Mouse (Mus musculus) ovary, postnatal 36 days (tissue): ENCODE data around the gene Rtel1.

Experiments used
- DNase-seq: peaks from one replicate; pipeline ENCODE4 v3.0.0; 2022; ENCODE audit warnings: low spot score, mixed read lengths

Gene Rtel1

GRCm38 (mm10) chr2:181319248-181320102 lies at the start of gene Rtel1:
Gene Rtel1, plus strand, starts transcription at chr2:181319739.
- DNase-seq = peak; percentile 78

- no peak for DNase-seq
Measured at GRCm38 (mm10) chr2:181272092-181272491, 47.4 kb upstream of the Rtel1 start.

- DNase-seq = no peak
Measured at GRCm38 (mm10) chr2:181273829-181274228, 45.7 kb upstream of the Rtel1 start.

- DNase-seq = no peak
Measured at GRCm38 (mm10) chr2:181274639-181275038, 44.9 kb upstream of the Rtel1 start.

DNA sequence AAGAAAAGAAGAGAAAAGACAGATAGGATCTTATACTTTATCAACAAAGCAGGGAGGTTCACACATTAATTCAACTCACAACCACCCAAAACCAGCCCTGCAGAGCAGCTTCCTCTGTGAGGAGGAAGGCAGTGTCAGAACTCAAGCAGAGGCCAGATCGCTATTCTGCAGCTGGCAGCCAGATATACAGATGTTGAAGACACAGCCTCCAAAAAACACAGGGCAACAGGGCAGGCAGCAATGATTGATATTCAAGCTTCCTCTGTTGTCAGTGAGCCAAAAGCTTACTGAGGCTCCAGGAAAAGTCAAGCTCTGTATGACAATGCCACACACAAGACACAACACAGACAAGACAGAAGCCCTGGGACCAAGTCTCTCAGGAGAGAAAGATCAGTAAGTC lies 42.8 kb upstream of the Rtel1 start:
- no peak for DNase-seq

- DNase-seq = no peak
Measured at GRCm38 (mm10) chr2:181277866-181278265, 41.7 kb upstream of the Rtel1 start.

GRCm38 (mm10) chr2:181279968-181280367 lies 39.6 kb upstream of the Rtel1 start:
- no peak for DNase-seq

DNA sequence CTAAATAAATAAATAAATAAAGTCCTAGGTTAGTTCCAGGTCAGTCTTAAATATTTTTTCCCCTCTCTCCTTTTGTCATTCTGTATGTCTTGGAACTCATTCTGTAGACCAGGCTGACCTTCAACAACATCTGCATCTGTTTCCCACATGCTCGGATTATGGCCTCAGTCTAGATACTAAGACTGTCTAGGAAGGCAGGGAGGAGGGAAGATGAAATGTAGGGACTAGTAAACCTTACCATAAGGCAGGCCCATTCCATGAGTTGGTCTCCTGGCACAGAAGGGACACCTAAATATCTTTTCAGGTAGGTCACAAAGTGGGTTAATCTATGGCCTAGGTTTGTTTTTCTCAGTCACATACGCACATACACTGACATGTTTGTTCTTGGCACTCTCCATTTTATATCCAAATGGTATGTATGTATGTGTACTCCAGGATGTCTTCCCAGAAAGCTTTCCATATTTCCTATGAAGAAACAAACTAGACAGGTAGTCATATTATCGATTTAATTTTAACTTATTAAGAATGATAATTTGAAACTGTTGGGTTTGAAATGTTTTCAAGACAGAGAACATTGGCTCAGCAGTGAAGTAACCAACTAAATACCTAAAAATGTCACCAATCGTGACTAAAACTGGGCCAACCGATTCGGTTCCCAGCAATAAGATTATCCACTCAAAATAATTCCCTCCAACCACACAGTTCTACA lies 32.8 kb upstream of the Rtel1 start:
- no peak for DNase-seq

- DNase-seq = peak; percentile 85
Measured at GRCm38 (mm10) chr2:181287338-181287957, 32.1 kb upstream of the Rtel1 start.

DNA sequence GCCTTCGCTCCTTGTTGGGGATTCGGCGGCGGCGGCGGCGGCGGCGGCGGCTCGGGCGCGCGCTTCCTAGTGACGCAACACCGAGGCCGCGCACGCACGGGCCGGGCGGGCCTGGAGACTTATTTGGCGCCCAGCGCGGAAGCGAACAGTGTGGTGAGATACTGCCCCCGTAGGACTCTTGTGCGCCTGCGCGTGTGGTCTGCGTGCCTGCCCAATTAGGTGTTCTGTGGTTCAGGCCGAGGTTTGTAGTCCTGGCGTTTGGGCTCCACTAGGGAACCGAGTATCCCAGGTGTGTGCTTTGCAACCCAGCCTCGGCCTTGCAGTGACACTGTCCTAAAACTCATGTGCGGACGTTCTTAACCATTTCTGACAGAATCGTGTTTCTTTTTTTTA lies 31.6 kb upstream of the Rtel1 start, which contains the start of gene Gmeb2:
Gene Gmeb2, minus strand, starts transcription at position 78 of the 393 bp plus-strand sequence.
- DNase-seq = peak; percentile 92

DNA sequence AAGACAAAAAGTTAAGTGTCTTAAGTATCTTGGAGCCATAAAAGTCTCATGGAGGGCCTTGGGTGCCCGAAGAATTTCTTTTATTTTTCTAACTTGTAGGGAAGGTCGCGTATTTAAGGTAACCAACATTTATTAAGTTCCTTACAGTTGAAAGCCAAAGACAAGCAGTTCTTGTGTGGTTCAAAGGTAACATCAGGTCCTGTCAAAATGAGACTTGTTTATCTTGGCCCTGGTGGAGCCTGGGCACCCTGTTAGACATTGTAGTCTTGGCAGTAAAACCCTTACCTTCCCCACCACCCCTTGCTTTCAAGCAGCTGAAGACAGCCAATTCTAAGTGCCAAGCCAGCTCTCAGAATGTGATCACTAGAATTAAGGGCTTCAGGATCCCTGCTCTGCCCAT lies 30.8 kb upstream of the Rtel1 start:
- no peak for DNase-seq

- no peak for DNase-seq
Measured at GRCm38 (mm10) chr2:181290937-181291336, 28.6 kb upstream of the Rtel1 start.

- DNase-seq = peak; percentile 36
Measured at GRCm38 (mm10) chr2:181302041-181302440, 17.5 kb upstream of the Rtel1 start.

DNA sequence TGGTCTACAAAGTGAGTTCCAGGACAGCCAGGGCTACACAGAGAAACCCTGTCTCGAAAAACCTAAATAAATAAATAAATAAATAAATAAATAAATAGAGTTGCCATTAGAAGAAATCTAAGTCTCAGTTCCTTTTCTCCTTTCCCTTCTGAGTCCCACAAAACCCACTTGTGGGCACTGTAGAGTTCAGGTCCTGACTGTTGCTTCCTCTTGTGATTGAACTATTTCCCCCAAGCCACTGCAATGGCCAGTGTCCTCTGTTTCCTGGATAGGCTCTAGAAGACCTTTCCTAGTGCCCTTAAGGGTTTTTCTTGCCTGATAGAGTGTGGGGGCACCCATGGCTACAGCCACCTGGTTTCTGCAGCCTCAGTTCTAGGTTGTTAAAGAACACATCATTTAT lies 14.6 kb upstream of the Rtel1 start:
- DNase-seq = no peak

DNA sequence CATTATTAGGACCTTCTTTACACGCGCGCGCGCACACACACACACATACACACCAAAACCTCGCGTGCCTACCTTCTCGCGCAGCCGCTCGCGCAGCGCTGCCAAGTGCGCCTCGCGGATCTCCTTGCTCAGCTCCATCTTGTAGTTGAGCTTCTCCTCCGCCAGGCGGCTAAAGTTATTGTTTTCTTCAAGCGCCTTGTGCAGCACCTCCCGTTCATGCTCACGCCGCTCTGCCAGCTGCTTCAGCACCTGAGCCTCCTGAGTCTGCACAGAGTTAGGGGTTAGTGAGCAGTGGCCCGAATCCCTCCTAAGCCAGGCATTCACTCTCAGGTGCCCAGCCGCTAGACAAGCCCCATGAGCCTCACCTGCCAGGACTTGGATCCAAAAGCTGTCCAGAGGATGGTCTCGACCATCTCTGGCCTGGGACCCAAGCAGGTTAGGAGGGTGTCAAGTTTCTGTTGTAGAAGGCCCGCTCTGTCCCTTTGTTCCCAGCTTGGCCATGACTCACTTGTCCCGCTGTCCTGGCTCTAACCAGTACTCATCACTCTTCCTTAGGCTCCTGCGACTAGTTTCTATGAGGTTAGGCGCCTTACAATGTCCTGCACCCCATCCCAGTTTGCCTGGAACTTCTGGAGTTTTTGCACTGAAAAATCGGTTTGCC lies 12.3 kb upstream of the Rtel1 start:
- DNase-seq = peak; percentile 23

GRCm38 (mm10) chr2:181312435-181312834 lies 7.1 kb upstream of the Rtel1 start:
- DNase-seq = no peak

- no peak for DNase-seq
Measured at GRCm38 (mm10) chr2:181313006-181313343, 6.6 kb upstream of the Rtel1 start.

DNA sequence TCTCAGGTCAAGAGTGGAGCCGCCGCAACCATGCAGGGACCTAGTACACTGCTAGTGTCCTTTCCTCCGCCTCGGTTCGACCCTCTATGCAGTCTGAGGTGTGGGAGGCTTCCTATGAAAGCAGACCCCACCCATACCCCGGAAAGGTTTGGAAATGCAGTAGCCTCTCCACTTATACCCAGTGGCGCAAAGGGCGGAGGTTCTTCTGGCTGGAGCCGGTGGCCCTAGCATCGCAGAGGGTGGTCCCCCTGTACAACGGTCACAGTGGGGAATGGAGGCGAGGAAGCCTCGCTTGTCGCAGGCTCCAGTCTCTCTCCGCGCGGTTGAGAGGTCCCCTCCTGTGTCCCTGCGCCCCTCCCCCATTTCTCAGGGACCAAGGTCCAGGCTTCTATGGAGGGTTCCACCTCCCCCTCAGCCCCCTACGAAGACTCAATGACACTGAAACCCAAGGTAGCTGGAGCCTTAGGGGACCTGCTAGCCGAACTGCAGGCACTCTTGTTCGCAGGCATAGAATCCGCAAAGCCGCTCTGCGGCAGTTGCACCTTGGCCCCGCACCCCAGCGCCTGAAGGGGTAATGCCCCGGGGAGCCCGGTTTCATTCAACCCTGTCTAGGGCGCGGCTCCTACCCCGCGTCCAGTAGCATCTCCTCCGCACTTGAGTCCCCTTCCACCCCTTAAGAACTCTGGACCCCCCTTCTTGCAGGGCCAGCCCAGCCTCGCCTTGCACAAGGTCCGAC lies 6.0 kb upstream of the Rtel1 start:
- no peak for DNase-seq

DNA sequence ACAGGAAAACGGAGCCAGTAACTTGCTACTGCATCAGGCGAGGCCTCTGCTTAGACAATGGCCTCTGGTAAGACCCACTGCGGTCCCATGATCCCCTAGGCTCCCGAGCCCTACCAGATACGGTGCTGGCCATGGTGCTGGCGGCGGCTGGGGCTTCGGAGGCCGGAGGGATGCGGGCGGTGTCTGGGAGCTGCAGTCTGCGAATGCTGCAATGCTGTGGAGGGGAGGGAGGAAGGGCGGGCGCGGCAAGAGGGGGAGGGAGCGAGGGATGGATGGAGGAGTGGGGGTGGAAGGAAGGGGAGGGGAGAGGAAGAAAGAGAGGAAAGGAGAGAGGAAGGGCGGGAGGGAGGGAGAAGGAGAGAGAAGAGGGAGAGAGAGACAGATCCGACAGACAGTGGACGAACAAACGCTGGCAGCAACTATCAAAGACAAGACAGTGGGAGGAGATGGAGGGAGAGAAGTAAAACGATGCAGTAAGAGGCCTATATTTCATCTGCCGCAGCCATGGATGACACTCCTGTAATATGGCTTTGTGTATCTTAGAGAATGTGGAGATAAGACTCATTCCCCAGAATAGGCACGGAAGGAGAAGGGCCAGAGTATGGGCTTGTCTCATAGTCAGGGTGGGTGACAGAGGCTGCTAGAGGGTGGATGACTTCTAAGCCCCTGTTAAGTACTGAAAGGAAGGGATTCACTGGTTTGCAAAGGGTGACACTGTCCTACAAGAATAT lies 5.3 kb upstream of the Rtel1 start, which contains the start of gene Stmn3:
Gene Stmn3, minus strand, starts transcription at position 421 of the 731 bp plus-strand sequence.
- peak; percentile 66 for DNase-seq

- DNase-seq = no peak
Measured at GRCm38 (mm10) chr2:181320103-181320499, 562 bp downstream of the Rtel1 start.

GRCm38 (mm10) chr2:181322136-181322535 lies 2.6 kb downstream of the Rtel1 start:
- DNase-seq = no peak
